Mouse (Mus musculus) MN1 (cell line): ENCODE measurements at regions not wholly inside any gene's neighbourhood (a gene's known extent, or its start where the extent isn't known, plus 50 kb on each side); places are given as distances from the start of the nearest gene placed in this dataset.
A peak's percentile ranks its signal among the peaks of the same experiment; 100 is the strongest.

Experiments
- DNase-seq: peaks from one replicate; pipeline ENCODE4 v3.0.0-alpha.2; 2016; ENCODE audit warnings: low spot score

DNA sequence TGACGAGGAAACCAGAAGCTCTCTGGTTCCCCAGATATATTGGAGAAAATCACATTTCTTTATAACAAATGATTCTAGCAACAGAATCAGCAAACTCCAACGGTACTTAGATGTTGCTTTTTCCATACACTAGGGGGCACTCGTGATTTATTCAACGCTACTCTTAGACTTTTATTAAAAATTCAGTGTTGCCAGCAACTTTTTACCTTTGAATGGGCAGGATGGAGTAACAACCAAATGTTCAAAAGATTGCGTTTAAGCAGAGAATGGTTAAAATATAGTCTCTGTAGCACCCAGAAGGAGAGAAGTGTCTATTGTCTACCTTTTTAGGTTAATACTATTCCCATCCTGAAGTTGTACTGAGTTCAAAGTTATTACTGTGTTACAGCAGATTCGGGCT, 715.4 kb upstream of the Cblb start:
- peak; percentile 14 for DNase-seq

DNA sequence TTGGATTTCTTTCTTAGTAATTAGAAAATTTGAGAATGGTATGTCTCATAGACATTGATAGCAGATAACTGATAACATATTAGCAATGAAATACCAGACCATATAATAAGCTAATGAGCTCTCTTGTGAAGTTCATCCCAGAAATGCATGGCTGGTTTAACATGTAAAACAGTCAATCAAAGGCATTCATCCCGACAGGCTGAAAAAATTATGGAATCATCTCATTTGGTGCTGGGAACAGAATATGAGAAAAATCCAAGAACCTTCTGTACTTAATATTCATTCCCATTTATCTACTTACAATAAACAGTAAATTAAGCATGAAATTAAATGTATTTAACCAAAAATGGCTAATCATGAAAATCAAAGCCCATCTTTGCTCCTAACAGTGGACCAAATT, 698.8 kb upstream of the Cblb start:
- DNase-seq: no peak

GRCm38 (mm10) chr16:51334972-51335371, 696.1 kb upstream of the Cblb start:
- DNase-seq: no peak

GRCm38 (mm10) chr16:51347120-51347519, 683.9 kb upstream of the Cblb start:
- DNase-seq: no peak

DNA sequence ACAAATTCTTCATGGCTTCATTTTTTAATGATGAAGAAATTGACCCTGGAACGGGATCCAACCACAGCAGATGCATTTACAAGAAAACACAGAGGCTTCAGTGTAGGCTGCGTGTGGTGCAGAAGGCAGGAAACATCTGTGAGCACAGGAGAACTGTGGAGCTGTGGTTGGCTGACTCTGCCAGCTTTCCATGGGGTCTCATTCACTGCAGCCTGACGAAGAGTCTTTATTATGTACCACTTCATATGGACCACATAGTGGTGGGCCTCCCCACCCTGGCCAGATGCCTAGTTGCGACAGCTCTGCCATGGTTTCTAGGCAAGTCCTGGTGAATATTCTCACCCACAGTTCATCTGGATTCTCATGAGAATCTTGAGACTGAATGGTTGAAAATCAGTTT, 678.9 kb upstream of the Cblb start:
- no peak for DNase-seq

- DNase-seq: no peak
Observed at GRCm38 (mm10) chr16:51353791-51354190, 677.2 kb upstream of the Cblb start.

GRCm38 (mm10) chr16:51370070-51370469, 661.0 kb upstream of the Cblb start:
- DNase-seq: no peak

GRCm38 (mm10) chr16:51386456-51386855, 644.6 kb upstream of the Cblb start:
- no peak for DNase-seq

DNA sequence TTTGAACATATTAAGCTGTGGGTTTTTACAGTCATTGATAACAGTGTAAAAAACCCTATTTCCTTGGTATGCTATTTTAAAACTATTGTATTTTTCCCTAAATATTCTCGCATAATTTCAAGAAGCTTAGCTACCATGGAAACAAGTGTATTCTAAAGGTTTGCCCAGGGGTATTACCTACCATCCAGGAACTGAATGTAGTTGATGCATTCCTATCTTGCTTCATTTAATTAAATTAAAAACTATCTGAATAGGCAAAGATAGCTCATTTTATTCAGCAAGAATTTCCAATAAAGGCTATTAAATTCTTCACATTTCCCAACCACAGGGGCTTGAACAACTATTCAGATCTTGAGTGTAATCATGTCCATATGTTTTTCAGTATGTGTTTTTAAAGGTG, 643.5 kb upstream of the Cblb start:
- no peak for DNase-seq

GRCm38 (mm10) chr16:51393871-51394270, 637.2 kb upstream of the Cblb start:
- no peak for DNase-seq
